Mouse (Mus musculus): ENCODE results near the gene Gm49388. TPM values are rescaled to one million over a fixed set of nuclear protein-coding genes. Genes with fewer than 3 reads are reported as not detected.
A peak's percentile ranks its signal among the peaks of the same experiment; 100 is the strongest.
"Not testable (repeated sequence)": the region's sequence is repeated elsewhere in the genome, so short reads cannot be mapped to it uniquely, and the experiment has no call there.

Gm49388 gene
- total RNA-seq, 2 experiments from 2014 or later = 4.2 to 4.3 TPM

DNA sequence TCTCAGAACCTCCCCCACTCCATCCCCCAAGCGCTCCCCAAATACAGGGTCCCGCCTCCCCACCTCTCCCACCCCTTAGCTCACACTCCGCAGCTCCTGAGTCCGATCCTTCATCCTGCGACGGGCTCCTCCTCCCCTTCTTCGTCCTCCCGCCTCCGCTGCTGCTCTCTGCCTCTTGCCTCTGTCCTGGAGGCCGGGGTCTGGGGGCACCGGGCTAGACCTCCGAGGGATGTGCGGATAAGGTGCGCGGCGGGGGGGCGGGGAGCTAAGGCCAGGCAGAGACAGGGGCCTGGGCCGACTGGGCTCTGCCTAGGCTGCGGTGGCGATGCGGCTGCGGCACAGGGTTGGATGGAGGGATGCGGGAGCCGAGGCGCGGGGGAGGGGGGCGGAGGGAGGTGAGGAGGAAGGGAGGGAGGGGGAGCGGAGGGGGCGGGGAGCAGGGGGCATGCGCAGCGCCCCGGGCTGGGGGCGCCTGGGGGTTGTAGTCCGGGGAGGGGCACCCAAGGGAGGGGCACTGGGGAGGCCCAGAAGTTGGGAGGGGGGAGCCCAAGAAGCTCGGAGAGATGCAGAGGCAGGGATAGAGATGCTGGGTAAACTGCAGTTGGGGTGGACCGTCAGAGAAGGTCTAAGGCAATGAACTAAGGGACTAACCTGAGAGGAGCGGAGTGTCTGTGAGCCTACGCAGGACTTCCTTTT lies 38.9 kb downstream of the Gm49388 start, which contains the start of the genes Stx4a and Stx1b:
Gene Stx4a (plus strand): TSS at position 119 of the 696 bp plus-strand sequence.
Gene Stx1b (minus strand): TSS at position 374 of the 696 bp plus-strand sequence.
- no peak for TF ChIP-seq CTCF (IDR thresholded peaks at IDR 0.05)
- DNase-seq (ENCODE audit: extremely low spot score in 1 of 2, low spot score in 2 of 2) = peak; percentile 64 to 72
- intact Hi-C loops (cut with DNase I) = loop anchor here (1.0 to 5.0 kb wide), 2 partner anchors 17 to 53 kb away; partner anchors contain the start of genes Zfp646 and Zfp668
- peak within 1 kb of the TSS; percentile 94 for H3K27ac ChIP-seq
- H3K4me3 ChIP-seq = peak within 1 kb of the TSS; percentile 69

DNA sequence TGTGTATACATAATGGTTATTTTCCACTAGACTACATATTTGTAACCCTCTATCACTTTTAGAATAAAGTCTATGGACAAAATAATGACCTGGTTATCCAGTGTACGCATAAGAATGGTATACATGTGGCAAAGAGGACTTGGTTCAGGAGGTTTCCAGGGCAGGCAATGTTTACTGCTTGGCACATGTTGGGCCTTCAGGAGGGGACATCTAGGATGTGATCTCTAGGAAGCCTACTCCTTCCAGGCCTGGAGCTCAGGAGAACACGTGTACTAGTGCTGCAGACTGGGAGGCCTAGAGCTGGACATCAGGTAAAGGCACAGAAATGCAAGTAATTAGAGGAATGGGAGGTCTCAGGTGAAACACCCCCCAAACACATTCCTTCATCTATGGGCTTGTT lies 50.1 kb downstream of the Gm49388 start:
- no peak for TF ChIP-seq CTCF (IDR thresholded peaks at IDR 0.05)

DNA sequence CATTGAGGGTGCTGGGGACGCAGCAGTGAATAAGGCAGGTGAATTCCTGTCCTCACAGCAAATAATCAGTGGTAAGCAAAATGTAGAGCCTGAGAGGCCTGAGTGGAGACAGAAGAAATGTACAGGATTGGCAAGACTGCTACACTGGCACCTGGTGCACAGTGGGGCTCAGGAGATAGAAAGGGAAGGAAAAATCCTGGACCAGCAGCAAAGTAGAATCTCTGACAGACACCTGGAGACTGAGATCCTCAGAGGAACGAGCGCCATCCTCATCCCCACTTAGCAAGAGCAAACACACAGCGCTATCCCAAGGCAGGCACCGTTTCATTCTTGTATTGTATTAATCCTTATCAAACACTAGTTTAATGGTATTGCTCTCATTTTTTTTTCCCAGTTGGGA lies 52.1 kb downstream of the Gm49388 start:
- TF ChIP-seq CTCF (IDR thresholded peaks at IDR 0.05) = no peak
- intact Hi-C loops (cut with DNase I) = no loop called here
- no peak for DNase-seq (ENCODE audit: extremely low spot score in 1 of 2, low spot score in 2 of 2)
- Histone ChIP-seq H3K27ac (no peak overlapping the region), H3K4me3 (no peak overlapping the region)

More for the DNA sequence above, 50.1 kb downstream of the Gm49388 start:
- DNase-seq (ENCODE audit: extremely low spot score in 1 of 2, low spot score in 2 of 2) = no peak
- Histone ChIP-seq H3K4me3 (no peak overlapping the region), H3K27ac (no peak overlapping the region)
- intact Hi-C loops (cut with DNase I) = no loop called here

DNA sequence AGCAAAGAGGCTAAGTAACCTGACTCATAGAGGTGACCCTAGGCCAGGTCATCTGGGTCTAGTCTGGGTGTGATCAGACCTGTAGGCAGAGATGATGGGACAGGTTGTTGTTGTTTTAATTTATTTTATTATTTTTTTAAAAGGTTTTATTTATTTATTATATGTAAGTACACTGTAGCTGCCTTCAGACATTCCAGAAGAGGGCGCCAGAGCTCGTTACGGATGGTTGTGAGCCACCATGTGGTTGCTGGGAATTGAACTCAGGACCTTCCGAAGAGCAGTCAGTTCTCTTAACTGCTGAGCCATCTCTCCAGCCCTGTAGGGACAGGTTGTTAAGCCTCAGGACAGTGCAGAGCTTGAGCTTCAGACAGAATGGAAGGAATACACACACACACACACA lies 52.5 kb downstream of the Gm49388 start:
- TF ChIP-seq CTCF (IDR thresholded peaks at IDR 0.05) = peak; percentile 5; the same call in 1 of the 2 replicates
- H3K27ac ChIP-seq; intact Hi-C loops (cut with DNase I); DNase-seq (ENCODE audit: extremely low spot score in 1 of 2, low spot score in 2 of 2); H3K4me3 ChIP-seq: not testable (repeated sequence)

DNA sequence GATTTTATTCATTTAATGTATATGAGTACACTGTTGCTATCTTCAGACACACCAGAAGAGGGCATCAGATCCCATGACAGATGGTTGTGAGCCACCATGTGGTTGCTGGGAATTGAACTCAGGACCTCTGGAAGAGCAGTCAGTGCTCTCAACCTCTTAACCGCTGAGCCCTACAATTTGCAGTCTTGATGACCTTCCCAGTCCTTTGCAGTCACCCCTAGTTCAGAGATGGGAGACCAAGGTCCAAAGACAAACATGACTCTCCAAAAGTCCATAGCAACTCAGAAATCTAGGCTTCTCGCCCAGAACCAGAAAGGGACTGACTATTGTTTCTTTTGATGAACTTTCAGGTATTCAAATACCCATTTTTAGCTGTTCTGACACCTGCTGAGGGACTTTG lies 54.6 kb downstream of the Gm49388 start:
- H3K27ac ChIP-seq = peak overlapping the region; percentile 97
- intact Hi-C loops (cut with DNase I) = loop anchor here (2.0 kb wide), 1 partner anchor 63 kb away; the partner anchor contains the start of gene Setd1a

DNA sequence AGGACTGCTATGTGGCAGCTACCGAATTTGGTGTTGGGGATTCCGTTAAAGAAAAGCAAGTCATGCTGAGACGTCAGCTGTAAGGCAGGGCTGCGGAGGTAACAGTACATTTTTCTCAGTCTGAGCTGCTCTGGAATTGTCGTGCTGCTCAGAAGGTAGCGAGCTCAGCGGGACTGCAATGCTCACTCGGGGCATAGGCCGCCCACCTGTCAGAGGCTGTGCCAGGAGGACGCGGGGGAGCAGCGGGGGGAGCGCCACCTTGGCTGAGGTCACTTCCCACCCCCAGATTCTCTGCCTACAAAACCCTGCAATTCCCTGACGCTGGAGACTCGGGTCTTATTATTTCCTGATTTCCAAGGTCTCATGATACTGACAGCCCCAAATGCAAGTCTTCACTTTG lies 55.5 kb downstream of the Gm49388 start:
- peak overlapping the region; percentile 97 for H3K27ac ChIP-seq
- peak overlapping the region; percentile 67 for H3K4me3 ChIP-seq
- DNase-seq (ENCODE audit: extremely low spot score in 1 of 2, low spot score in 2 of 2) = peak; percentile 79 to 81
- intact Hi-C loops (cut with DNase I) = loop anchor here (1.0 to 2.0 kb wide), 4 partner anchors 17 to 64 kb away; partner anchors contain the start of genes Setd1a, Stx1b and Stx4a
- no peak for TF ChIP-seq CTCF (IDR thresholded peaks at IDR 0.05)

More for the DNA sequence above, 54.6 kb downstream of the Gm49388 start:
- TF ChIP-seq CTCF (IDR thresholded peaks at IDR 0.05) = peak; percentile 16
- DNase-seq (ENCODE audit: extremely low spot score in 1 of 2, low spot score in 2 of 2); H3K4me3 ChIP-seq: not testable (repeated sequence)

DNA sequence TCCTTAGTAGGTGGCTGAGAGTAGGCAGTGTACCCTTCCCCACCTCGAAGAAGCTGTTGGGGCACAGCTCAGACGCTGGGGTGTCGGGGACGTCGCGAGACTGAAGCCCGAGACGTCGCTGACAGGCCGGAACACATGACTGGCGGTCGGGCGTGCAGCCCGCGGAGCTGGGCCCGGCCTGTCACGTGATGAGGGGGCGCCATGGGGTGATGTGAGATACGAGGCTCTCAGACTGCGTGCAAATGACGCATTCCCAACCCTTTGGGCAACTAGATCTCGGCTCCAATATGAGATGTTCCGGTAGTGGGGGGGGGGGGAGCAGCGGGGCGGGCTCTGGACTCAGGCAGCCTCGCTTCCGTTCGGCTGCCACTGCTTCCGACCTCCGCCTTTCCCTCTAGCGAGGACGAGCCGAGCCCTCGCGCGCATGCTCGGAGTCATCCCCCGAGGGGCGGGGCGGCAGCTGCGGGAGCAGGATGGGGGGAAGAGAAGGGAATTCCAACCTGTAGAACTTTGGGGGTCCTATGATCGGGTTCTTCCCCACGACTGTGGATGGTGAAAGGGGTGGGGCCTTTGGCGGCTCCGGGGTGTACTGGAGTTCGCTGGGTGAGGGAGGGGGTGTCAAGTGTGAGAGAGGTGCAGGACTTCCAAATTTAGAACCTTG lies 56.1 kb downstream of the Gm49388 start:
- TF ChIP-seq CTCF (IDR thresholded peaks at IDR 0.05) = no peak
- intact Hi-C loops (cut with DNase I) = loop anchor here (1.0 to 2.0 kb wide), 4 partner anchors 17 to 65 kb away; partner anchors contain the start of genes Setd1a, Stx1b and Stx4a
- H3K4me3 ChIP-seq = peak overlapping the region; percentile 67
- H3K27ac ChIP-seq = peak overlapping the region; percentile 97
- DNase-seq (ENCODE audit: extremely low spot score in 1 of 2, low spot score in 2 of 2) = peak; percentile 96

DNA sequence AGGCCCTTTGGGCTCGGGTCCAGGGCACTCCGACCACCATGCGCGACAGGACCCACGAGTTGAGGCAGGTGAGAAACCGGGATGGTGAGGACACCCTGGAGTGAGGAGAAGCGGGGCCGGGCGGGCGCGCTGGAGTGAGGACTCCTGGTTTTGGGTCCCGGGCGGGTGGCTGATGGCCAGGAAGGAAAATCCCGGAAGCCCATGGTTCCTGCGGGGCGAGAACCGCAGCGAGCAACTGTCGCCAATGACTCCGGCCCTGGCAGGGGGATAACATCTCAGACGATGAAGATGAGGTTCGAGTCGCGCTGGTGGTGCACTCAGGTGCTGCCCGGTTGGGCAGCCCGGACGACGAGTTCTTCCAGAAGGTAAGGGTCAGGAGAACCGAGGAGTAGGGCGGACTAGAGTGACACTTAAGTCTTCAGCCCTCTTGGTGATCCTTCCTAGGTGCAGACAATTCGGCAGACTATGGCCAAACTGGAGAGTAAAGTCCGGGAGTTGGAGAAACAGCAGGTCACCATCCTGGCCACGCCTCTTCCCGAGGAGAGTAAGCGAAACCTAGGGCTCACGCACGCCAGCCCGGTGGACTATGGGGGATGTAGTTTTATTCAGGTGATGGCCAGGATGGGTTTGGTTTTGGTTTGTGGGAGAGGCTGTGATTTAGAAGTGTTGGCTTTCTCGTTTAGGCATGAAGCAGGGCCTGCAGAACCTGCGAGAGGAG lies 56.8 kb downstream of the Gm49388 start:
- Histone ChIP-seq H3K4me3 (peak overlapping the region; percentile 67), H3K27ac (peak overlapping the region; percentile 97)
- TF ChIP-seq CTCF (IDR thresholded peaks at IDR 0.05) = no peak
- intact Hi-C loops (cut with DNase I) = no loop called here
- DNase-seq (ENCODE audit: extremely low spot score in 1 of 2, low spot score in 2 of 2) = peak; percentile 66 to 72

DNA sequence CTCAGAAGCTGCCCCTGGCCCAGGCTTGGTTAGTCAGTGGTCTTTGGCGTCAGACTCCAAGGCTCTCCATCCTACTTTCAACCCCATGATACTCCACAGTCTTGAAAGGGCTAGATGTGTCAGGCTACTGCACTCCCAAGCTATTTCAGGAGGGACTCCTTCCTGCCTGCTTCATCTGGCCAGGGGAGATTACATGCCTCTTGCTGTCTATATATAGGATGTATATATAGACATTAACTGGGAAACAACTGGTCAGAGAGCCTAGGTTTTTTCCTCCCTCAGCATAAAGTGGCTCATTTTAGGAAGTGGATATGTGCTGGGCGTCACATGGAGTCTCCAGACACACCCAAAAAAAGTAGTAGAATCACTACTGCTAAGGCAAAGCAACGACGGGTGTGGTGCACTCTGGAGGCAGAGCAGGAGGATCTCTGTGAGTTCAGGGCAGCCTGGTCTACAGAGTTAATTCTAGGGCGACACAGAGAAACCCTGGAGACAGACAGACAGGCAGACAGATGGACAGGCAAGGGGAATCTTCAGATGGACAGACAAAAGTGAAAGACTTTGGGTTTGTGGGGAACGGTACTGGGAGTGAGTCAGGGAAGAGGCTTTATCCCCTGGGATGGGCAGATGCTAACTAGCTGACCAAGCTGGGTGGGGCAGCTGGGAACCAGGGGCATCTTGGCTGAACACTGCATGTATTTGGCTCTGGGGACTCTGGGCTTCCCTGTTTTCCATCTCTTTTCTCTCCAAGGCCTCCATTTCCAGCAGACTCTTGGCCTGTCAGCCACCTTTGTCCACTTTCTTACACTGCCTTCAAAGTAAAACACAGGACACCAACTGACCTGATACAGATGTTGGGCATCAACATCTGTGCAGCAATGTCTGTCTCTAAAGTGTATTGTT lies 64.8 kb downstream of the Gm49388 start:
- Histone ChIP-seq H3K27ac (no peak overlapping the region), H3K4me3 (no peak overlapping the region)
- intact Hi-C loops (cut with DNase I) = no loop called here
- DNase-seq (ENCODE audit: extremely low spot score in 1 of 2, low spot score in 2 of 2) = no peak
- TF ChIP-seq CTCF (IDR thresholded peaks at IDR 0.05) = no peak

DNA sequence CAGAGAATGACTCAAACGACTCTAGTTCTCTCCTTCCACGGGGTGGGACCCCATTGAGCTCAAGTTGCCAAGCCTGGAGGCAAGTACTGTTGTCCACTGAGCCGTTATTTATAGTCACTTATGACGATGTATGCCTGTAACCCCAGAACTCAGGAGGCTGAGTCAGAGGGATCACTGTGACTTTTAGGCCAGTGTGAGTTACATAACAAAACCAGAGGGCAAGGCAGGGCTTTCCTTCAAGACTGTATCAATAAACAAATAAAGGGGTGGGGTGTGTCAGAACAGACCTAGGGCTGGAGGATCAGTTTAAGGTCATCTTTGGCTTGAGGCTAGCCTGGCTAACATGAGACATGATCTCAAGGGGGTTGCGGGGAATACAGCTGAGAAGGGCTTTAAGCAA lies 65.5 kb downstream of the Gm49388 start:
- no peak for DNase-seq (ENCODE audit: extremely low spot score in 1 of 2, low spot score in 2 of 2)
- TF ChIP-seq CTCF (IDR thresholded peaks at IDR 0.05) = no peak
- Histone ChIP-seq H3K4me3 (no peak overlapping the region), H3K27ac (no peak overlapping the region)
- intact Hi-C loops (cut with DNase I) = no loop called here

Other genes with a start within 250 kb of the Gm49388 start
- 1 to 10 TPM in 1 of 2 experiments, under 1 TPM in 1; 0.50 to 1.0 TPM for gene Tmem265, start 224.2 kb upstream of the Gm49388 start, total RNA-seq (2021)
- gene Phkg2, start 212.3 kb upstream of the Gm49388 start, total RNA-seq (2021) = 10 to 100 TPM; 78.1 to 79.8 TPM
- 10 to 100 TPM in 1 of 2 experiments, 1 to 10 TPM in 1; 9.4 to 10.8 TPM for gene Ccdc189, start 197.0 kb upstream of the Gm49388 start, total RNA-seq (2021)
- gene Rnf40, start 196.8 kb upstream of the Gm49388 start, total RNA-seq (2021) = 10 to 100 TPM; 78.8 to 79.6 TPM
- gene Zfp629, start 169.8 kb upstream of the Gm49388 start, total RNA-seq (2021) = 10 to 100 TPM; 24.5 to 26.2 TPM
- gene Bcl7c, start 76.7 kb upstream of the Gm49388 start, total RNA-seq (2021) = 10 to 100 TPM; 32.7 to 39.9 TPM
- 1 to 10 TPM; 2.8 to 3.8 TPM for gene Ctf1, start 72.9 kb upstream of the Gm49388 start, total RNA-seq (2021)
- gene Ctf2, start 53.4 kb upstream of the Gm49388 start, total RNA-seq (2021) = not detected
- 10 to 100 TPM; 72.4 to 81.5 TPM for gene Fbxl19, start 41.1 kb upstream of the Gm49388 start, total RNA-seq (2021)
- 10 to 100 TPM; 19.8 to 21.8 TPM for gene Orai3, start 15.8 kb upstream of the Gm49388 start, total RNA-seq (2021)
- gene Setd1a, start 8.9 kb upstream of the Gm49388 start, total RNA-seq (2021) = 10 to 100 TPM; 48.8 to 55.2 TPM
- gene Hsd3b7, start 15.0 kb downstream of the Gm49388 start, total RNA-seq (2021) = 1 to 10 TPM; 4.2 to 4.5 TPM
- gene Stx4a, start 38.7 kb downstream of the Gm49388 start, total RNA-seq (2021) = 10 to 100 TPM; 85.7 to 98.9 TPM
- 100 to 1,000 TPM; 449 to 456 TPM for gene Stx1b, start 38.9 kb downstream of the Gm49388 start, total RNA-seq (2021)
- 10 to 100 TPM; 34.2 to 34.6 TPM for gene Zfp646, start 90.6 kb downstream of the Gm49388 start, total RNA-seq (2021)
- gene Zfp668, start 91.2 kb downstream of the Gm49388 start, total RNA-seq (2021) = 10 to 100 TPM; 23.3 to 24.1 TPM
- gene Prss53, start 105.4 kb downstream of the Gm49388 start, total RNA-seq (2021) = 1 to 10 TPM; 2.1 to 2.8 TPM
- gene Gm21974, start 109.8 kb downstream of the Gm49388 start, total RNA-seq (2021) = not detected
- gene Vkorc1, start 110.0 kb downstream of the Gm49388 start, total RNA-seq (2021) = 10 to 100 TPM; 22.0 to 23.4 TPM
- 10 to 100 TPM; 38.5 to 39.9 TPM for gene Bckdk, start 118.5 kb downstream of the Gm49388 start, total RNA-seq (2021)
- 10 to 100 TPM; 34.7 to 35.4 TPM for gene Kat8, start 126.9 kb downstream of the Gm49388 start, total RNA-seq (2021)
- gene Prss8, start 144.5 kb downstream of the Gm49388 start, total RNA-seq (2021) = under 1 TPM; 0.26 to 0.38 TPM
- gene Prss36, start 161.1 kb downstream of the Gm49388 start, total RNA-seq (2021) = 1 to 10 TPM; 8.5 to 9.8 TPM
- 100 to 1,000 TPM; 299 to 305 TPM for gene Fus, start 181.8 kb downstream of the Gm49388 start, total RNA-seq (2021)
- 1 to 10 TPM; 1.5 to 3.7 TPM for gene Pycard, start 208.3 kb downstream of the Gm49388 start, total RNA-seq (2021)
- gene Trim72, start 218.3 kb downstream of the Gm49388 start, total RNA-seq (2021) = 1 to 10 TPM; 1.0 to 1.1 TPM